In the genomic region with DNA sequence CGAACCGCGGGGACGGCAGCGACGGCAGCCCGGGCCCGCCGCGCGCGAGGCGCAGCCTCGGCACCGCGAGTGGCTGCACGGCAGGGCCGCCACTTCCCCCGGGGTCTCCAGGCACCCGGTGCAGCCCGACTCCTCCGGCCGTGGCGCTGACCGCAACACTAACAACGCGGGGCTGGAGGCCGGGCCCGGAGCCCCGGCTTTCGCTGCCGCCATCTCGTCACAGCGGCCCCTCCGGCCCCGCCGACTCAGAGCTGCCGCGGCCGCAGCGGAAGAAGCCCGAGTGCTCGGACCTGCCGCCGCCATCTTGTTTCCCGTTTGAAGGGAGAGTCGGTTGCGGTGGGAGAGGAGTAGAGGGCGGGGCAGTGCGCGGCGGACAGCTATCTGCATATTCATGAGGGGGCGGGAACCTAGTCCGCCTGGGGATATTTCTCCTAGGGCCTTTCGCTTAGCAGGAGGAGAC, we compare ENCODE assay signal across 8 mouse cellular contexts. TPM values are rescaled to one million over a fixed set of nuclear protein-coding genes. Genes with fewer than 3 reads are reported as not detected.
A peak's percentile ranks its signal among the peaks of the same experiment; 100 is the strongest.
DNase-seq lines count a peak whose midpoint lies in the region; ATAC-seq and TF ChIP-seq lines count a peak whose summit lies in the region.

A gene (minus strand): TSS at position 317 of the 460 bp plus-strand sequence.

- no peak for TF ChIP-seq CTCF in E14TG2a.4 (conservative IDR thresholded peaks at IDR 0.05; ENCODE audit: low read length)

- H3K4me1 ChIP-seq in E14TG2a.4 (replicated peaks; ENCODE audit: low read depth, low read length) = peaks cover 45% of the 10 kb centered on the region
- peaks cover 17% of the 10 kb centered on the region for H3K4me1 ChIP-seq in forebrain, embryonic 12.5 days
- H3K4me1 ChIP-seq in neural tube, embryonic 15.5 days = peaks cover 30% of the 10 kb centered on the region

- peak within 1 kb of the TSS; percentile 93 for H3K4me3 ChIP-seq in E14TG2a.4 (replicated peaks; ENCODE audit: low read length)
- H3K4me3 ChIP-seq in forebrain, embryonic 12.5 days (replicated peaks) = peak within 1 kb of the TSS; percentile 97
- peak within 1 kb of the TSS; percentile 98 for H3K4me3 ChIP-seq in neural tube, embryonic 15.5 days (replicated peaks)

- no peaks in the 10 kb centered on the region for H3K36me3 ChIP-seq in E14TG2a.4 (ENCODE audit: insufficient read depth, low read length)
- H3K36me3 ChIP-seq in forebrain, embryonic 12.5 days (replicated peaks) = no peaks in the 10 kb centered on the region
- no peaks in the 10 kb centered on the region for H3K36me3 ChIP-seq in neural tube, embryonic 15.5 days

- peak; percentile 83 for DNase-seq in c-Kit-positive CD71-positive TER-119-positive erythroid progenitor cells, embryonic 14.5 days (ENCODE audit: low spot score)
- DNase-seq in heart, postnatal 10 days = peak; percentile 93
- DNase-seq in layer of hippocampus, adult 11-12 months (ENCODE audit: low spot score) = peak; percentile 92
- DNase-seq in lung, adult 18-20 months = peak; percentile 95 to 96
- DNase-seq in testis, postnatal 14 days (ENCODE audit: low spot score) = peak; percentile 94

- intact Hi-C loops in heart, postnatal 10 days (cut with DNase I) = loop anchor here (2.0 kb wide), 2 partner anchors 43 to 53 kb away; no protein-coding TSS in a partner anchor

- ATAC-seq in forebrain, embryonic 12.5 days (ENCODE audit: low FRiP score) = peak; percentile 95
- ATAC-seq in neural tube, embryonic 15.5 days (ENCODE audit: low FRiP score) = peak; percentile 96

- peak within 1 kb of the TSS; percentile 61 for H3K4me2 ChIP-seq in forebrain, embryonic 12.5 days
- peak within 1 kb of the TSS; percentile 81 for H3K4me2 ChIP-seq in neural tube, embryonic 15.5 days

- H3K9ac ChIP-seq in forebrain, embryonic 12.5 days = peak within 1 kb of the TSS; percentile 98
- H3K9ac ChIP-seq in neural tube, embryonic 15.5 days (replicated peaks) = peak within 1 kb of the TSS; percentile 82

- H3K27me3 ChIP-seq in E14TG2a.4 (ENCODE audit: insufficient read depth, low read length) = peaks cover 14% of the 10 kb centered on the region
- H3K27me3 ChIP-seq in forebrain, embryonic 12.5 days = no peaks in the 10 kb centered on the region
- no peaks in the 10 kb centered on the region for H3K27me3 ChIP-seq in neural tube, embryonic 15.5 days (replicated peaks)

- peak within 1 kb of the TSS; percentile 97 for H3K27ac ChIP-seq in forebrain, embryonic 12.5 days
- peak within 1 kb of the TSS; percentile 94 for H3K27ac ChIP-seq in neural tube, embryonic 15.5 days (replicated peaks)

- under 1% methylated on average over 48 of the region's 55 CpGs for WGBS in forebrain, embryonic 12.5 days
- WGBS in neural tube, embryonic 15.5 days = under 1% methylated on average over 55 of the region's 55 CpGs

- H3K9me3 ChIP-seq in E14TG2a.4 (ENCODE audit: low read length) = no peaks in the 10 kb centered on the region
- H3K9me3 ChIP-seq in forebrain, embryonic 12.5 days = no peaks in the 10 kb centered on the region
- no peaks in the 10 kb centered on the region for H3K9me3 ChIP-seq in neural tube, embryonic 15.5 days (replicated peaks)

RNA-seq across cellular contexts. Expression of the gene that starts here (rescaled TPM):
- polyA plus RNA-seq in forebrain, embryonic 12.5 days (2016; fragmentation: Nextera tagmentation; extraction: Ambion mirVana) = 6.0 and 7.1 TPM in 2 replicates
- total RNA-seq in heart, postnatal 10 days (2021) = 10 to 100 TPM; 15.7 TPM
- polyA plus RNA-seq in neural tube, embryonic 15.5 days (2015; fragmentation: Nextera tagmentation; extraction: Ambion mirVana) = 4.2 and 4.6 TPM in 2 replicates

Comparison
In these comparisons a context has a peak if more than half of its experiments do, and no peak if none do; other contexts are left out.
1. Peak in every context shown above with its lines: DNase-seq, ATAC-seq, H3K4me3 ChIP-seq and H3K27ac ChIP-seq.